Mouse (Mus musculus) liver, embryonic 14.5 days (tissue): ENCODE data around the gene Hrh3.

Source experiments
- CTCF ChIP-seq: IDR thresholded peaks from 2 replicates; pipeline ENCODE4 v1.5.1; 2016; ENCODE audit warnings: antibody characterized with exemption, low read depth, control low read depth
- EP300 ChIP-seq: IDR thresholded peaks from 2 replicates; pipeline ENCODE4 v1.6.1; 2016; ENCODE audit warnings: antibody characterized with exemption, low read depth

GRCm38 (mm10) chr2:180147379-180147778, 43.1 kb upstream of the Hrh3 start:
- TF ChIP-seq EP300 = no peak
- TF ChIP-seq CTCF = no peak
